Mouse (Mus musculus) ovary, postnatal 14 days (tissue): Measurements from ENCODE around the gene Spesp1.

Experiments used
- DNase-seq: peaks from one replicate; pipeline ENCODE4 v3.0.0; 2022; ENCODE audit warnings: low spot score

Spesp1 gene

DNA sequence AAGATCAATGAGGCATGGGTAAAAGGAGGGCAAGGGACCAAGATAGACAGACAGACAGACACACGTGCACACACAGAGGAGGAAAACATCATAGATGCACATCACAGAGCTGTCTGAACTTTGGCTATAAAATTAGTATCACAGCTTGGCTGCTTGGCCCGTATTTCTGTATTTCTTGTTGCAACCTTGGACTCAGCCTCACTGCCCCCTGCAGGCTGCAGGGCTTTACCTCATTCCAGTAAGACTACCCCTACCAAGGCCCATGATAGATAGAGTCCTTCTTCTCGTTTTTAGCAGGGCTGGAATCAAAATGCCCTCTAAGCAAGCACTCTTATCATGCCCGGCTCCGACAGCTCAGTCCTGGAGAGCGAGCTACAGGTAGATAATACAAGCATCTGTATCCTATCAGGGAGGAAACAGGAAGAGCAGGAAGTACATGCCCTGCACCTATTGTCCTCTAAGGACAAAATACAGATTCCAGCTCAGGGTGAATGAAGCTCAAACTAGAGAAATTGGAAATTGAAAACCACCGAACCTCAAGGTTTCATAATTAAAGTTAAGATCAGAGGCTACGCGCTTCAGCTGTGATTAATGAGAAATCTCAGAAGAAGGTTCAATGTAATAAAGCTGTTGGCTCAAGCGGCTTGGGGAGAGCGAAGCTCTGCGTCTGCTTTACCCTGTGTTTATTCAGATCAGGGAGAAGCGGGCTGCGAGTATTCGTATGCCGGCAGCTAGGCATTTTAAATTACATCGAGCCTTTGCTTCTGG, 36.2 kb downstream of the Spesp1 start:
- no peak for DNase-seq

DNA sequence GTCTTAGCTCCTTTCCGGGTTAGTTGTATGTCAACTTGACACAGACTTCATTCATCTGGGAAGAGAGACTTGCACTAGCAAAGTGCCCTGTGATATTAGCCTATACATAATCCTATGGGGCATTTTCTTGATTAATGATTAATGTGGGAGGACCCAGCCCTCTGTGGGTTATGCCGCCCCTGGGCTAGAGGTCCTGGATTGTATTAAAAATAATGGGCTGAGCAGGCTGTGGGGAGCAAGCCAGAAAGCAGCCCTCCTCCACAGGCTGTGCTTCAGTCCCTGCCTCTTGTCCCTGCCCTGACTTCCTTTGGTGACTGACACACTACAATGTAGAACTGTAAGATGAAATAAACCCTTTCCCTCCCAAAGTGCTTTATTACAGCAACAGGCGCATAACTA, 37.4 kb downstream of the Spesp1 start:
- DNase-seq, result no peak

DNA sequence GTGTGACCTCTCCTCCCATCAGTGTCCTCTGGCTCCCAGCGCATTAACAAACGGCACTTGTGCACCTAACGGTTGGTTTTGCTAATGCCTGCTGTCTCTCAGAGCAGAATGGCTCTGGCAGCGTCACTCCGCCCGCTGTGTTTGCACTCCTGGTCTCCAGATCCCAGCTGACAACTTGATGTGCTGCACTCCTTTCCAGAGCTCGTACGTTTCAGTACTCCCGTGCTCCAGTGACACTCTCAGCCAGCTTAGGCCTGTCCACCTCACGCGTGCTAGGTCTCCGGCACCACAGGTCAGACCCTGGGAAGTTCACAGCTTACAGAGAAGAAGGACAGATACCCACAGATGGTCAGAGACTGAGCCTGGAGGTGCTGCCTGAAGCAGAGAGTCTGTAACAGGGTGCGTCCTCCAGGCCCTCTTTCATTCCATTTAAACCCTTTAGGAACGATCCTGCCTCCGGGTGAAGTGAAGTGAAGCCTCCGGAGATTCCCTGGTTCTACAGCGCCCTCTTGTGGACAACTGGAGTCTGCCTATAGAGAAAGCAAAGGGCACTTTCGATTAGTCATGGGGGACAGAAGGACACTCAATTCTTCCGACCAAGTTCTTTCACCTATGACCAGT, 37.9 kb downstream of the Spesp1 start:
- DNase-seq, result peak; percentile 80

DNA sequence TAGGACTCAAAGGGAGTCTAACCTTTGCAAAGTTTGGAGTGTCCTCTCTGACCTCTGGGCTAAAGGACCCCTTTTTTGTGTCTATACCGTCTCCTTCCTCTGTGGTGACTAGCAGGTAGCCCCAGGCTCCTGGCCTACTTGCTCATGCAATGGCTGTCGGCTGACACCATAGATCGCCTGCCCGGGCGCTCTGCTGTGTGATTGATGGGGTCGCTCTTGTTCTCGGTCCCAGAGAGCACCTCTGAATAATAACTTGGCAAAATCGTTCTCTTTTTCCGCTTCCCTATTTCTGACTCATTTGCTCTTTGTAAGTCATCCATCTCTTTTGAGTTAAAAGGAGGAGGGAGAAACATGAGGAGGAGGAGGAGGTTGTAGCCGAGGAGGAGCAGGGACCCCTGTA, 42.0 kb downstream of the Spesp1 start:
- no peak for DNase-seq

DNA sequence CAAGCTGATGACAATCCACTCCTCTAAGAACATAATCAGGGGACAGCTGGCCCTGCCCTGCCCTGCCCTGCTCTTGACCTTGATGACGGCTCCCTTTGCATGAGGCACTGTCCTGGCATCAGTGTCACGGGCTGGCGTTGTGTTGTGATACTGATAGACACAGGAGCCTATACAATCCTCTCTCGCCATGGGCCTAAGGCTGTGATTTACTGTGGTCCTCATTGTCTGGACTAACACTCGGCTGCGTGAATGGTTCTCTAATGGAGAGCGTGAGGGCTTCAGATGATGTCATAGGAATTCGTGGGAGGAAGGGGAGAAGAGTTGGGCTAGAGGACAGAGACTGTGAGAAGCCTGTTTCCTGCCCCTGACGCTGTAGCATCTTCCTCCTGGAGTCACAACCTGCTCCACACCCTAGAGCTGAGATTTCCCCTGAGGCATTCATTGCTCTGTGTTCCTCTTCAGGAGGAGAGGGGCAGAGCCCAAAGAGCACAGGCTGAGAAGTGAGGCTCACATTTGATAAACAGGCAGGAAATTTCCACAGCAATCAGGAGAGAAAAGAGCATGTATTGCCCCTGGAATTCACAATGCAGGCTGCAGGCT, 44.5 kb downstream of the Spesp1 start:
- DNase-seq, result no peak

DNA sequence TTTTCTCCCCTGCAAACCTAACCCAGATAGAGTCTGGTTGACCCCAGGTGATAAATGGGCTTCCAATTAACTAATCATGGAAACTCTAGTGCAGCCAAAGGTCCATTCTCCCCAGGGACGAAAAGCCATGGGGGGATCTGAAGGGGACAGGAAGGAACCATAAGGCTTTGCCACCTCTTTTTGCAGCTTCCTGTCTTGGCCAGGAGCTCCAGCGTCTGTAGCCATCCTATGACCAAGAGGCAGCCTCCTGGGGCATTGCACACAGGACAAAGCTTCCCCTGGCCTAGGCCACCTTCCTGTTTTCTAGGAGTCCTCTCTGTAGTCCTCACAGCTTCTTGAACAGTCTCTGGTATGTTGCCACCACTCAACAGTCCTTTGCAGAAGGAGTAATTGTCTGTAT, 46.5 kb downstream of the Spesp1 start:
- no peak for DNase-seq

DNA sequence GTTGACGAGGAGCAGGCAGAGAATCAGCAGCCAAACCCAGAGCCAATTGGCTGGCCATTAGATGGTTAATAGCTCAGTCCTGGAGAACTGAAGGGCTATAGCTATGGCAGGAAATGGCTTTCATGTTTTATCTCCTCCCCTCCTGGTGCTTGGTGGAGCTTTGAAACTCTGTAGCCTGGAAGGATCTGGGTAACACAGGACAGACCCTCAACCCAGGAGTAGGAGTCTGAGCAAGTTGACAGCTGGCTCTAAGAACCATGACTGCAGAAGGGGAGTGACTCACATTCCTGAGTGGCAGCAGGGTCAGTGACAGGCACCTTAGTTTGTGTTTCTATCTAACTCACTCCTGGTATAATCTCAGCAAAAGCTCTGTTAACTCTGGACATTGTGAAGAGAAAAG, 49.4 kb downstream of the Spesp1 start:
- DNase-seq, result no peak

DNA sequence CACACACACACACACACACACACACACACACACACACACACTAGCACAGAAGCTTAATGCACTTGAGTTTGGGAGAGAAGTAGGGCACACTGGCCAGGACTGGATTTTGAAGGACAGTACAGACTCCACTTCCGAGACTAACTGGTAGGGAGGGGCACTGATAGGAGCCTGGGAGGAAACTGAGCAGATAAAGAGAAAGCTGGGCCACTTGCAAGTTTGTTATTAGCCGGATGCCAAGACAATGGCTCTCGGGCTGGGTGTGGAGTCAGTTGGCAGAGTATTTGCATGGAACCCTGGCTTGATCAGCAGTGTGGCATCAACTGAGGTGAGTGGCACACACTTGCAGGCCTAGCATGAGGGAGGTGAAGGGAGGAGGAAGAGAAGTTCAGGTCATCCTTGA, 51.0 kb downstream of the Spesp1 start:
- no peak for DNase-seq

DNA sequence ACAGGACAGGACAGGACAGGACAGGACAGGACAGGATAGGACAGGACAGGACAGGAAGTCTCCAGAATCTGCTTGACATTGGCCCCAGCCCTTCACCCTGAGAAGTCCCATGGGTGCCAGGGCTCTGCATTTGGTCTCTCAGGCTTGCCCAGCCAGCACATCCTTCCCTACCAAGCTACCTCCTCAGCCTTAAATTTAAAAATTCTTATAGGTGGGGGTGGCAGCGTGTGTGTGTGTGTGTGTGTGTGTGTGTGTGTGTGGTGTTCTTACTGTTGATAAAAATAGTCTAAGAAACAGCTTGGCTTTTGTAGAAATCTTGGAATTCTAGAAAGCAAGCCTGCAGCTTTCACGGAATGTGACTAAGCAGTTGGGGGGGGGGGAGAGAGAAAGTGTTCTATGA, 52.0 kb downstream of the Spesp1 start:
- DNase-seq, result no peak

DNA sequence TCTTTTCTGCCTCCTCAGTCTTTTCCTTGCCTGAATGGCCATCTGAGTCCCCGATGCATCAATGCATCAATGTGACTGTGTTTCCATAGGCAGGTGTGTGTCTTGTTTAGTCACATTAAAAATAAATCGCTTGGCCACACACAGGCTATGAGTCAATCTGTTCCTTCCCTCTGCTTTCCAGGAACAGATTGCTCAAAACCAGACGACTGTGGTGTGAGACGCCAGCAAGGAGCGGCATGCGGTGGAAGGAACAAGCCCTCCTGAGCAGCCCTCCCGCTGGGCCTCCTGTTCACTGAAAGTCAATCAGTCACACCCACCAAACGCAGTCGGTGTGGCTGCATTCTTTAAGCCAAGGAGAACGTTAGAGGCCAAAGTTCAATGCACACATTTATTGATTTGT, 59.5 kb downstream of the Spesp1 start:
- DNase-seq, result no peak

DNA sequence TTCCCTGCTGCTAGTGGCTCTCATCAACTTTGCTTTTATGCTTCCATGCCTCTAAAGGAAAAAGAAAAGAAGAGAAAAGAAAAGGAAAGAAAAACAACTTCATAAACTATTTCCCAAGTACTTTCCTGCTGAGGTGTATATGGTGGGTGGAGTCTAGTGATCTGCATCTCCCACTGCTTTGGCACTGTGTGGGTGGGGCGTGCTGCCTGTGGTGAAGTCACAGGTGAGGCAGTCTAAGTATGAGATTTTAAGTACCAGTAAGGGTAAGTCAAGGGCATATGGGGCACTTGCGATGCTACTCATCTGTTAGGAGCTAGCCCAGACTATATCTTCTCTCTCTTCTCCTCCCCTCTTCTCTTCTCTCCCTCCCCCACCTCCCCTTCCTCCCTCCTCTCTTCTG, 60.0 kb downstream of the Spesp1 start:
- DNase-seq, result no peak
